Mouse (Mus musculus) liver, embryonic 14.5 days (tissue): Measurements from ENCODE around the gene Mei1.

Experiments used
- CTCF ChIP-seq: IDR thresholded peaks from 2 replicates; pipeline ENCODE4 v1.5.1; 2016; ENCODE audit warnings: antibody characterized with exemption, low read depth, control low read depth
- EP300 ChIP-seq: IDR thresholded peaks from 2 replicates; pipeline ENCODE4 v1.6.1; 2016; ENCODE audit warnings: antibody characterized with exemption, low read depth

GRCm38 (mm10) chr15:82172648-82173047, 102.9 kb downstream of the Mei1 start:
- TF ChIP-seq CTCF (no peak), EP300 (no peak)
